Mouse (Mus musculus): ENCODE results near the gene Olfr531.

GRCm38 (mm10) chr7:140361571-140361970 lies 41.1 kb downstream of the Olfr531 start, which contains the start of gene Olfr60:
- TF ChIP-seq CTCF (IDR thresholded peaks at IDR 0.05; ENCODE audit: low read depth): no peak
- TF ChIP-seq EP300 (IDR thresholded peaks at IDR 0.05; ENCODE audit: low read depth): no peak
